Mouse (Mus musculus) E14TG2a.4 (cell line): ENCODE results near the gene Vcl.

Experiments
- CTCF ChIP-seq: conservative IDR thresholded peaks from 2 replicates; pipeline ENCODE4 v1.5.1; 2014; ENCODE audit warnings: low read length
- NANOG ChIP-seq: IDR thresholded peaks from 2 replicates; pipeline ENCODE4 v1.6.1; 2014; ENCODE audit warnings: borderline replicate concordance, low read length, mixed read lengths
- POU5F1 ChIP-seq: IDR thresholded peaks from 2 replicates; pipeline ENCODE4 v1.6.1; 2014; ENCODE audit warnings: low read length, borderline replicate concordance

- no peak for TF ChIP-seq NANOG
- TF ChIP-seq POU5F1 = no peak
- no peak for TF ChIP-seq CTCF
Measured at GRCm38 (mm10) chr14:20914415-20914814, 14.8 kb upstream of the Vcl start.
